Mouse (Mus musculus) brain, adult 10 weeks (tissue): ENCODE data around the gene Rictor. TPM values are rescaled to one million over a fixed set of nuclear protein-coding genes. Genes with fewer than 3 reads are reported as not detected.

Experiments
- polyA plus RNA-seq: library from polyadenylated mRNA; stranded (reverse); fragments of 350-450 nt; fragmentation: Illumina TruSeq; extraction: RNeasy Lipid Tissue Mini Kit (QIAGEN cat#74804); gene quantifications from one replicate; pipeline ENCODE4 v1.2.3, GENCODE M21; 2015; ENCODE audit warnings: low read depth, low replicate concordance

Gene Rictor
- 17.9 TPM for polyA plus RNA-seq

GRCm38 (mm10) chr15:6707936-6708525 lies at the start of gene Rictor:
TSS of gene Rictor (plus strand) at chr15:6708379.

Other genes with a start within 250 kb of the Rictor start
- gene Fyb, start 185.5 kb upstream of the Rictor start, polyA plus RNA-seq, result 4.6 TPM
- gene Osmr, start 166.6 kb downstream of the Rictor start, polyA plus RNA-seq, result 1.9 TPM